Mouse (Mus musculus) kidney, adult 18-20 months (tissue): ENCODE measurements around the gene Fuom.

ENCODE experiments used
- DNase-seq: peaks from one replicate; pipeline ENCODE4 v3.0.0; 2021

The Fuom gene

DNA sequence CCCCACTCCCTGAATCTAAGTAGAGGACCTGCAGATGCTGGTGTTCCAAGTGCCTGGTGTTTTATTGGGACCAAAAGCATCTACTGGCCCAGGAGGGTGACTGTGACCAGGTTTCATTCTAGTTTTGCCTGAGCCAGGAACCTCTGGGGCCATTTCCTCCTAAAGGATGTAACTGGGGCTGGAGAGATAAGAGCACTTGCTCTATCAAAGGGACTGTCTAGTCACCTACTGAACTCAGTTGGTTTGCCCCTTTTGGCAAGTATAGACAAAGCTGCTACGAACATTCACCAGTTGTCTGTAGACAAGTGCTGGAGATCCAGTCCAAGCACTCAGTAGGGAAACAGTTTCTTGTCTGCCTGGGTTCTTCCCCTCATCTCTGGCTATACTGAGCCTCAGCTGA lies 3.8 kb downstream of the Fuom start:
- no peak for DNase-seq

DNA sequence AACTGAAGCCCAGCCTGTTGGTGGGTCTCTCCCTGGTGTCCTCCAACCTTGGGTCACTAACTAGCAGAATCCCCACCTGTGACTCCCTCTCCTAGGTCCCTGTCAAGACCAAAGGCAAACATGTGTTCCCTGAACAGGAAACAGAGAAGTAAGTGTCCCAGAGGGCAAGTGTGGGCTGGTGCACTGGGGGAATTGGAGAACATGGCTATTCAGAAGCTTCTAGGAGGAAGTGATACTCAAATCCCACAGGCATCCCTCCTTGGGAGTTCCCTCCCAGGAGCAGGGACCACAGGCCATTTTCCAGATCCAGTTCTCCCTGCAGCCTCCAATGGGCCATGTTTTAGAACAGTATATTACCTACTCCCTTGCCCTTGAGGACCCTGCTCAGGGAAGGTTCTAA lies 6.2 kb downstream of the Fuom start:
- DNase-seq: no peak

DNA sequence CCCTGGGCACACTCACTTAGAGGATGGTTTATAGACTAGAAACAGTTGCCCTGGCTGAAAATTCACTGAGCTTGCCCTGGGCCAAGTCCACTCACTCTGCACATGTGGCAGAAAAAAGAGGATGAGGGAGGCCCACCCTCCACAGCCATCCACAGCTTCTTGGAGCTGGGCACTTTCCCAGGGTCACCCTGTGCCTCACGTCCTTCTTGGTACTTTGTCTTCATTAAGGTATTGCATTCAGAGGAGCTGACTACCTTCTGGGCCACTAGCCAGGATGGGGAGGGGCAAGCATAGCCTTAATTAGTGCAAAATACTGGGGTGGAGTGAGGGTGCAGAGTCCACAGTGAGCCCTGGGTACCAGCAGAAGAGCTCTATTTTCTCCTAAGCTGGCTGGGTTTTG lies 6.7 kb downstream of the Fuom start:
- DNase-seq: peak; percentile 82

DNA sequence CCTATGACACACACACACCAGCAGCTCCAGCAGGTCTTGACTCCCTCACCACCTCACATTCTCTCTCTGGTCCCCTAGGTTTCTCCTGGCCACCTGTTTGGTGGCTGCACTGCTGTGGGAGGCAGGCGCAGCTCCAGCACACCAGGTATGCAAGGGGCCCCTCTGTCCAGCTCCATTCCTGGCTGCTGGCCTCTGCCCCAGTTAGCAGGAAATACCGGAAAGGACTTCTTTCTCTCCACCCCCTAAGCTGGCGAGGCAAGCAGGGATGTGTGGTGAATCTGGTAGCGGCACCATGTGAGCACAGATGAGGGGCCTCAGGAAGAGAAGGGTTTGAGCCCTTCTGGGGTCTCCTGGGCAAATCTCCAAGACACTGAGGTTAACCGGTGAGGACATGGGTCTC lies 7.3 kb downstream of the Fuom start:
- no peak for DNase-seq

DNA sequence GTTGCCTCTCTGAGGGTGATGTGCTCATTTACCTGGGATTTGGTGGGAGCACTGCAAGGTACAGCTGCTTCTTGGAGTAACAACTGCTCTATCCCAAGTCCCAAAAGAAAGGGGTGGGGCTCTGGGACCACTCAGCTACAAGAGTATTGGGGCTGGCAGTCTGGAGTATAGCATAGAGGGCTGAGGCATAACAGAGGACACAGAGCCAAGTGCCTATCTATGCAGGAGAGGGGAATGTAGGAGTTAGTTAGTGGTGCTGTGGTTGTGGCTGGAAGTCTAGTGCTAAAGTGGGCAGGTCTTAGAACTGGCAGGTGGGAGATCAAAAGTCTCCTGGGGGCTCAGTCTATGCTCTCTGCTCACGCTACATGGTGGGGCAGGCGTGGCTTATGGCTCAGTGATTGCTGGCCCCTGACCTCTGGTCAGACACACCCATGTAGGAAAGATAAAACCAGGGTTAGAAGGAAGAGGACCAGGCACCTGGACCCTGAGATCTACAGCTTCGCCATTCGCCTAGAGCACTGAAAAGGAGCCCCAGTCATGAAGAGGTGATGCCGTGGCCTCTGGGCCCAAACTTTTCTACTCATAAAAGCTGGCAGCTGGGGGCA lies 9.2 kb downstream of the Fuom start, which contains the start of gene Prap1:
Gene Prap1, plus strand, starts transcription at position 472 of the 605 bp plus-strand sequence.
- DNase-seq: no peak

DNA sequence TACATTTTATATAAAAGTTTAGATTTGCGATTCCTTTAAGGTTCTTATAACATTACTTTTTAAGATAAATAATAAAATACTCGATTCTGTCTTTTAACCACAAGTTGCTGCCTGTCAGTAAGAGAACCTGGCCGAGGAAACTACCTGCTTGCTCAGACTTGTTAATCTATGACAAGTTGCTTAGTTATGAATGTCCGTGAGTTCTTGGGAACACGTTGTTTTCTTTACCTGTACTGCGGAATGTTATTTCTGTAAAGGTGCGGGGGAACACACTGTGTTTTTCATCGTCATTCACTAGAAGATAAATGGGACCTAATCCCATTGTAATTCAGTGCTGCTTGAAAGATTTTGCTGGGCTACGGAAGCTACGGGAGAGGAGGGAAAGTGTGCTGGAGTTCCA lies 11.6 kb downstream of the Fuom start:
- no peak for DNase-seq

DNA sequence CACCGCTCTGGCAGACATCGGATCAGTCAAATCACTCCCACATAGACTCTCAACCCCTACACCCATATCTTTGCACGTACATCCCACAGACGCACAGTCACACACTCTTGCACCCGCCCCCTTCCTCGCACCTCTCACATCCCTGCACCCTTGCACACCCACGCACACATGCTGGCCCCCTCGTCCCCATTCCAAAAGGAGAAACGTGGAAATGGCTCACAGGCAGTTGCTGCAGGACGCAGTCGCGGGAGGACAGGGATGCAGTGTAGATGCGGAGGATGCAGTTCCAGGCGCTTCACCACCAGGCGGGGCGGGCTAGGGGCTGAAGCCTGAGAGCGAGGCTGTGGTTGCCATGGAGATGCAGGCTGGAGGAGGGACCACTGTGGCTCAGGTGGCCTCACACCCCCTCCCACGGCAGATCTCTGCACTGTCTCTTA lies 20.0 kb downstream of the Fuom start, which contains the start of gene Caly:
Gene Caly, minus strand, starts transcription at position 307 of the 437 bp plus-strand sequence.
- no peak for DNase-seq

DNA sequence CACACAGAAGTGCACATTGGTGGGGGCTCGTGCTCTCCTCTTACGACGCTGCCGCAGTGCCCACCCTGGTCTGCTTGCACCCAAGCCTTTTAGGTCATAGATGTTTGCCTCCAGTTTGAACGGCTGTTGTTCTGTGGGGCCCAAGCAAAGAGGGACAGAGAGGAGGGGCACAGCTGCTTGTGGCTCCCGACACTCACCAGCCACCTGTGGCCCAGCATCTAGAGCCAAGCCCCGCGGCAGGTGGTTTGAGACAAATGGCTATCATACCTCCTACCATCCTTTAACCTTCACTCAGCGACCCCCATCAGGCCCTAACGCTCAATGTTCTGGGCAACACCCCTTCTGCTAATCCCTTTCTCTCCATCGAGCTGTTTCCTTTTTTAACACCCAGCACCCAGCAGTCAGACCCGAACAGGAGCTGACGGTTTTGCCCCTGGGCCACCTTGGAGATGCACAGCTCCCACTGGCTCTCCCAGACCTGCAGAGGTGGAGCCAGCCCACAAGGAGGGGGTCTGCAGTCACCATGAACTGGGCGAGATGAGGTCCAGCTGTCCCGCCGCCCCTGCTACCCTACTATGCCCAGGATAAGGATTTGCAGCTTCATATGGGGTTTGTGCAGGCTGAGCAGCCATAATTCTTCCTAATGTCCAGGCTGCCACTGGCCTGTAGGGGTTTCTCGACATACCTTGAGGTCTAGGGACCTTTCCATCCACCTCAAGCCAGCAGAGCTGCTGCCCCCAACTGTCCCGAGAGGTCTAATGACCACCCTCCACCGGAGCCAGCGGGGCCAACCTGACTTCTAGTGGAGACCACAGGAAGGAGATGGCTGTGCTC lies 20.6 kb downstream of the Fuom start:
- no peak for DNase-seq

DNA sequence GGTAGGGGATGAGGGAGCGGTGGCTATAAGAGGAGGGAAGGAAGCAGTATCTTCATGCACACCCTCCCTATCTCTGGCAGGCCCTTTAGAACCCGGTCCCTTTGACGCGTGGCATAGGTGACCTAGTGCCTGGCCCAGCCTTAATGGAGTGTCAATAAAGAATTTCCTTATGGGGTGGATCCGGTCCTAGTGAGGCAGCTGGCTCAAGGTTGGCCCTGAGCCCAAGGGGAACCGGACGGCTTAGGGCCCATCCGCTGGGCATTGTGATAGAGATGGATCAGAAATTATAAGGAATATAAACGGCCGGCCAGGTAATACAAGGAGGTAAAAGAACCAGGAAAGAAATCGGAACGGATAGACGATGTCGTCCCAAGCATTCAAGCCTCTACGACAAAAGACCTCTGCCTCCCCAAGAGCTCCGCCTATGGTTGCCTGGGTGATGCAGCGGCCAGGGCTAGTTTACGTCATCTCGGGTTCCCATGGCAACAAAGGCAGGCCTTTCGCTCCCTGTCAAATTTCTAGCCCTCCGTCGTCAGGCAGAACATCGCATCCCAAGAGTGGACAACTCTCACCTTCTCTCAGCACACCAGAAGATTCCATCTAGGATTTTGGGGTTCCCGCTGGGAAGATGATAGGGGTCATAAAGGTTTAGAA lies 21.6 kb downstream of the Fuom start:
- peak; percentile 71 for DNase-seq

DNA sequence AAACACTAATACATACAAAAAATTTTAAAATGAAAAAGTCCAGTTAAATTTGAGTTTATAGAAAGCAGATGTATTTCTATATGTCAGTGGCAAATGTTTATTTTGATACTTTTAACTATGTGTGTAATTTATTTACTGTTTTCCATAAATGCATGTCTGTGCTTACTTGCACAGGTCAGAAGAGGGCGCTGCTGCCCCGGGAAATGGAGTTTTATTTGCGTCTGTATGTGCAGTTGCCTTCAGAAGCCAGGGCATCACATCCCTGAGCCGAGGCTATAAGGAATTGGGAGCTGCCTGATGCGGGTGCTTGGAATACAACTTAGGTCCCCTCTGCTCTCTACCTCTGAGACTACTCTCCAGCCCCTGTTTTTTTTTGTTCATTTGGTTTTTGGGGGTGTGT lies 23.5 kb downstream of the Fuom start:
- peak; percentile 76 for DNase-seq

DNA sequence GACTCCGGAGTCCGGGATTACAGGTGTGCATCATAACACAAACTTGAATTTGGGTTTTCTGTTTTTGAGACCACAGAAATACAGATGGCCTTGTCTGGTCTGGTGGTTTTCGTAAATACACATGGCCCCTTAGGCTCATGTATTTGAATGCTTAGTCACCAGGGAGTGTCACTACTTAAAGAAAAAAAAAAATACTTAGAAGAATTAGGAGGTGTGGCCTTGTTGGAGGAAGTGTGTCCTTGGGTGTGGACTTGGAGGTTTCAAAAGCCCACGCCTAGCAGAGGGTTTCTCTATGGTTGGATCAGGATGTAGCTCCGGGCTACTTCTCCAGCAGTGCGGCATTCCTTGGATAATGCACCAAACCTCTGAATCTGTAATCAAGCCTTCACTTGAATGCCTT lies 24.5 kb downstream of the Fuom start:
- DNase-seq: no peak

DNA sequence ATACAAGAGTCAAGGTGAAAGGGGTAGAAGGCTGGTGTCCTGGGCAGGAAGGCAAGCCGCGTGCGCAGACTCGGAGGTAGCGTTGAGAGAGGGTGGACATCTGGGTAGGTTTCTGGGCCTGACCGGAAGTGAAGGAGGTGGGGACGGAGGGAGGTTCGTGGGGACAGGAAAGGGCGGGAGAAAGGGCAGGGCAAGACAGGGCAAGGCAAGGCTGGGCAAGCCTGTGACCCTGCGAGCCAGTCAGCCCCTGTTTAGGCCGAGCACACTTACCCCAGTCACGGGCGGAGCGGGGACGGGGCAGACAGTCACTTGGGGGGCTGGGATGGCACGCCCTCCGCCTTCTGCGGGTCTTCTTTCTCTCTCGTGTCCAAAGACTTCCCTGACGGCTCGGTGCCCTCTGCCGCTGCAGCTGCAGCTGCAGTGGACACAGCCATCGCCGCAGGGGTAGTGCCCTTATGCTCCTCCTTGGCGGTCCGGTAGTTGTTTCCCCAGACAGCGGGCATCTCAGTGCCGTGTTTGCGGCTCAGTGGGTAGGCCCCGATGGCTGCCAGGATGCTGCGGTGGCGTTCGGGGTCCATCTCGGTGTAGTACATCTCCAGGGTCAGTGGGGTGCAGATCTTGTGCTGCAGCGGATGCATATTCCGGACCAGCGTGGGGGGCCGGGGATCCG lies 32.1 kb downstream of the Fuom start:
- no peak for DNase-seq

DNA sequence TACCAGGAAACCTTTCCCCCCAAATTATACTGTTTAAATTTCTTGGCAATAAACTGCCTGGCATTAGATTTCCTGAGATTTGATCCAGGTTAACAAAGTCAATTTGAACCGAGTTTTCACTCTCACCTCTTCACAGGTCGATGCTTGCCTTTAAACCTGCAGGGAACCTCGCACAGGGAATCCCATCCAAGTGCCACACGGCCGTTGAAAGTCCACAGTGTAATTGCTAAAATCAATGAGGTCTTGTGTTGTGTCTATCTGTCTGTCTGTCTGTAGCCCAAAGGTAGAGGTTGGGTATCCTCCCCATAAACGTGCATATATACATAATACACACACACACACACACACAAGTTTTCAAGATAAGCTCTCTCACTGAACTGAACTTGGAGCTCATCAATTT lies 34.8 kb downstream of the Fuom start:
- no peak for DNase-seq

DNA sequence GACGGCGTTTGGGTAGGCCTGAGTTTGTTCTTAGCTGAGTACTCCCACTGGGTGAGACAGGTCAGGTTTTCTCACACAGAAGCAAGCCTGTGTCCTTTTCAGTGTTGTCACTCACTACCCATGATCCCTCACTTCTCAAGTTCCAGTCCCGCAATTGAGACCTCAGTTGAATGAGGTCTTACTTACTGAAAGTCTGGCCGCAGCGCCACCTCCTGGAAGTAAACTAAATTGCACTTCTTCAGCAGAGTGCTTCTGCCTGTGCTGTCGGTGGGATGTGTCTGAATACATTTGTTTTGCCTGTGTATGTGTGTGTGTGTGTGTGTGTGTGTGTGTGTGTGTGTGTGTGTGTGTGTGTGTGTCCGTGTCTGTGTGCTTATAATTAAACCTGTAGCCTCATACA lies 39.1 kb downstream of the Fuom start:
- DNase-seq: peak; percentile 70

DNA sequence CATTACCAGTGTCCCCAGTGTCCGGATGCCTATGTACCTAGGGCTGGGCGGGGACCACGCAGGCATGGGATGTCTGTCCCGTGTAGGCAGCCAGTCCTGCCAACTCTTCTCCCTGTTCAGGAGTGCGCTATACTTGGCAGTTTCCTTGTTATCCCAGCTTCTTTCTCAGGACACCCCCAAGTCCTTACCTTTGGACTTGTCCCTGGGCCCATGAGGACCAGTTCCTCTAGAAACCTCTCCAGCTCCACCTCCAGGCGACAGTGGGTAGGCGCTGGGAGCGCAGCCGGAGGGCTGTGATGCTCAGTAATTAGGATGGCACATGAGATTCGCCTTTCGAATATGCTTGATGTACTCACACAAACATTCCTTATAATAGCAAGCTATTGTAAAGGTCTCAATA lies 39.9 kb downstream of the Fuom start:
- DNase-seq: peak; percentile 20

DNA sequence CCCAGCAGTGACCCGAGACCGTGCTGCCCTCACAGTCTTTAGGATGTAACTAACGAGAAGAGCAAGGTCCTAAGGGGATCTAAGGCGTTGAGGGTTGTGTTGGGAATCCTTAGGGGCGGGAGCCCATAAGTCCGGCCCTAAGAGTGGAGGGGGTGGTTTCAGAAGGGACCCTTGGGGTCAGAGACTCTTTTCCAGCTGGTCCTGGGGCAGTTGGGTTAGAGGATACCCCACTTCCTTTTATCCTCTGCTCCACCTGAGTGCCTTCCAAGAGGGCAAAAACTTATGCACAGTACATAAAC lies 40.5 kb downstream of the Fuom start:
- no peak for DNase-seq

DNA sequence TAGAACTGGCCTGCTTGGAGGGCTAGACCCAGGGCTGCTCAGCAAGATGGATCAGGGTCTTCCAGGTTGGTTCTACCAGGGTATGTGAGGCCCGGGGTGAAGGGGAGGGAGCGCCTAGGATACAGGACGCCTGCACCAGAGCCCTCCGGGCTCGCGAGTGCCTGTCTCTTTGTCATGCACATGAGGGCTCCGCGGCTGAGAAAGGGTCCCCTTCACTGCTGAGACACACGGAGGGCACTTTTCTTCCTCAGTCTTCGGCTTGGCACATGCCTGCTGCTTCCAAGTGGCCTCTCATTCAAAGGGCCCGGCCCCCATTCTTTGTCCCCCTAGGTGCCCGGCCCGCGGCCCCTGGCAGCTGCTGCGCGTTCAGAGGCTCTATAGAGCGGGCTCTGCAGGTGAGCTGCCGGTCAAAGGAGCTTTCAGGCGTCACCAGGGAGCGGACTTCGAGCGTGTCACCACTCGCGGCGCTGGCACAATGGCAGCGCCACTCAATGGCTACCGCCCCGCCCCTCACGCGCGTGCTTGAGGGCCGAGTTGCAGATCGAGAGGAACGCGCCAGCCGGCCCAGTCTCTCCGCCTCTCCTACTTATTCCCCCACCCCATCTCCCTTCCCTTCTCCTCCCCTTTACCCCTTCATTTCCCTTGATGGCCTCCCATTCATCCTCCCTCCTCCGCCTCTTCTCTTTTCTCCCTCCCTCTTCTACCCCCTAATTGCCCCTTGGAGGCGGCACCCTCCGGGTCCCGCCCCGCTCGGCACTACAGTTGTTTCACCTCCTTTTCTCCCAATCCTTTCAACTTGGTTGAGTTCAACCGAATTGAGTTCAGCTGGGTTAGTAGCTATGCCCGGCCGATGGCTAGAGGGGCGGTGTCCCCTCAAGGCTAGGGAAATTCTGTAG lies 41.1 kb downstream of the Fuom start:
- DNase-seq: peak; percentile 34

DNA sequence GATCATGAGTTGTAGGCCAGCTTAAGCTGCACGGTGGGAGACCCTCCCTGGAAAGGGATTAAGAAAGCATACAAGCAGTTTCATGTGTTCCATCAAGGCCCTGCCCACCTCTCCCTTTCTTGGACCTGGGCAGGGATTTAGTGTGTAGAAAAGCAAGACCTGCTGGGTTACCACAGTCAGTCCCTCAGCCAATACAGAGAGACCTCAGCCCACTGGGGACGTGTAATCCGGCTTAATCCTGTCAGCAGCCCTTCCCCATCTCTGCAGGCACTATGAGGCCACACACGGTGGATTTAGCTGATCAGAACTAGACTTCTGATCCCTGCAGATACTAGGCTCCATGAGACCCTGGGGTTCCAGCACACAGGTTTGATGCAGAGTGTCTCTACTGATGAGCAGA lies 42.6 kb downstream of the Fuom start:
- DNase-seq: no peak

DNA sequence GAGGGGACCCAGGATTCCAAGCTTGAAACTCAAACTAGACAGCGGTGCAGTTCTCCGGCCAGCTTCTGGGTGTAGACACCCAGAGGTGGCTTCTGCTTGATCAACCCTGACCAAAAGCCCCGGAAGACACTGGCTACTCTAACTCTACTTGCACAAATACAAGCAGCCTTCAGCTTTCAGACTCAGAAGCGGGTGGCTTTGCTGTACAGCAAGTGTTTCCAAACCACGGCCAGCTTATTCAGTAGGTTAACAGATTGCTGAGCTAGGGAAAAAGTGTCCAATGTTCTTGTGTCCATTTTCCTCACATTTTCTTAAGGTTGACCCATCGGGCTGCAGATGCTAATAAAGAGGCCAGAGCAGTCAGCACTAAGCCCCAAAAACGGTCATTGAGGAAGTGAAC lies 43.7 kb downstream of the Fuom start:
- DNase-seq: no peak

DNA sequence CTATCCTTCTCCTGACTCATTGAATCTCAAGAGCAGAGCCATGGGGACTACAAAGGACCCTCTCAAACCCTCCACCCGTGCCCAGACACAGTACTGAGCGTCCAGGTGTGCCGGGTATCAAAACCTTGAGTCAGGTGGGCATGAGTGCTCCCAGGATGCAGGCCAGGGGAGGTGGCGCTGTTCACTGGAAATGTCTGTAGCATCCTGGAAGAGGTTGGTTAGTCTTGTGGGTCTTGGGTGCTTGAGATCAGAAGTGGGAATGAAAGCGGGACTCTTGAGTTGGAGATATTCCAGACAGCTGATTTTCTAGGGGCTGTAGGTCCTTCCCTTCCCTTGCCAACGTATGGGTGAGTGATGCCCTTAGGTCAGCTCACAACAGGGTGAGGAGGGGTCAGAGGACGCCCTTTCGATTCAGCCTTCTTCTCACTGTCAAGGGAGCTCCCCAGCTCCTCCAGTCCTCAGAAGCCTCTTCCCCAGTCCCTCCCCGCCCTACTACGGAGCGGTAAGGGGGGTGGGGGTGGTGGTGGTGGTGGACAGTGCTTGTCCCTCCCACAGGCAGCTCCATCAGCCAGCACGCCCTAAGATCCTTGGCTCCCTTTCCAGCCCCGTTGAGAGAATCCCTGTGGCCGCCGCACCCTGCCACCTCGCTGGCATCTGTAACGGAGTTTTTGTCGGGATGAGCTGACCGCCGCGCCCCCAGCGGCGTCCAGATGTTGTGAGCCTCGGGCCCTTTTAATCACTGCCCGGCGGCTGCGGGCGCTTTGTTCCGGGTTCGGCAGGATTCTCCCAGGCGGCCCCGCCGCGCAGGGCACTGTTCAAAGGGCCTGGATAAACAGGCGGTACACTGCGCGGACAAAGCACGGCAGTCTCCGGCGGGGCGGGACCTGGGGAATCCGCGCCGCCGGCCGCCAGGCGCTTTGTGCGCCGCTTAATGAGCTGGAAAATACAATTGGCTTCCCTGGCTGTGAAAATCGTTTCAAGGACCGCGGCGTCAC lies 44.5 kb downstream of the Fuom start:
- peak; percentile 38 for DNase-seq

DNA sequence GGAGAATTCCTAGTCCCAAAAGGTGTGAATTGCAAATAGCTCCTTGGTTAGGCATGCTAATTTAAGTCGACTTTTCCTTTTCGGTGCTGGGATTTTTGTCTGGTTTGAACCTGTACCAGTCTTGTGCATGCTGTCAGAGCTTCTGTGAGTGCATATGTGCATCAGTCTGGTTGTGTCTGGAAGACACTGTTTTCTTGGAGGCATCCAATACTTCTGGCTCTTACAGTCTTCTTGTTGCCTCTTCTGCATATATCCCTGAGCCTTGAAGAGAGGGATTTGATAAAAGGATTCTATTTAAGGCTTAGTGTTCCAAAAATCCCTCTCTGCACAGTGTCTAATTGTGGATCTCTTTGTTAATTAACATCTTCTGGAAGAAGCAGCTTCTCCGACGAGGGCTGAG lies 48.1 kb downstream of the Fuom start:
- no peak for DNase-seq
